Mouse (Mus musculus): ENCODE measurements around the gene Ehd1.

Ehd1 gene

DNA sequence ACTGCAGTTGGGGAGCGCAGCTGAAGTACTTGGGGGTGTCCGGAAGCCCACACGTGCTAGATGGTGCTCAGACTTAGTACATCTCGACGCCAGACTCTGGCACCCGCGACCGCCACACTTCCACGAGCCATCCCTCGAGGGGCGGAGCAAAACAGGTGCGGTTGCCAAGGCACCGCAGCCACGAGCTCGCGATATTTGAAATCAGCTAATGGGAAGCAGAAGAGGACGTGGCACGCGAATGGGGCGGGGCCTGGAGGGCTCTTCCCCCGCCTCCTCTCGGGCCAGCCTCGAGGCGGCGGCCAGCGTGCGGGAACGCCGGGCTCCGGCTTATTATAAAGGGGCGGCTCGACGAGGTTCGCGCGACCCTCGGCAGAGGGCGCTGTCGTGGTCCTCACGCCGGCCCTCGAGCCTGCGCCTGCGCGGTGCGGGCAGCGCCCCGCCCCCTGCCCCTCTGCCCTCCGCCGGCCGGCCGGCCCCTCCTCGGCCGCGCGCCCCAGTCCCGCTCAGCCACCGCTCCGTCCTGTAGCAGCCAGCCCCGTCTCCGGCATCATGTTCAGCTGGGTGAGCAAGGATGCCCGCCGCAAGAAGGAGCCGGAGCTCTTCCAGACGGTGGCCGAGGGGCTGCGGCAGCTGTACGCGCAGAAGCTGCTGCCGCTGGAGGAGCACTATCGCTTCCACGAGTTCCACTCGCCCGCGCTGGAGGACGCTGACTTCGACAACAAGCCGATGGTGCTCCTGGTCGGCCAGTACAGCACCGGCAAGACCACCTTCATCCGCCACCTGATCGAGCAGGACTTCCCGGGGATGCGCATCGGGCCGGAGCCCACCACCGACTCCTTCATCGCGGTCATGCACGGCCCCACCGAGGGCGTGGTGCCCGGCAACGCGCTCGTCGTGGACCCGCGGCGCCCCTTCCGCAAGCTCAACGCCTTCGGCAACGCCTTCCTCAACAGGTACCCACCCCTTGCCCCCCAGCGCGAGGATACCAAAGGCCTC, at the start of gene Ehd1:
Gene Ehd1 (plus strand): TSS at position 300 of the 996 bp plus-strand sequence.
- peak; percentile 95 to 96 for DNase-seq (ENCODE audit: low spot score in 2 of 2)

DNA sequence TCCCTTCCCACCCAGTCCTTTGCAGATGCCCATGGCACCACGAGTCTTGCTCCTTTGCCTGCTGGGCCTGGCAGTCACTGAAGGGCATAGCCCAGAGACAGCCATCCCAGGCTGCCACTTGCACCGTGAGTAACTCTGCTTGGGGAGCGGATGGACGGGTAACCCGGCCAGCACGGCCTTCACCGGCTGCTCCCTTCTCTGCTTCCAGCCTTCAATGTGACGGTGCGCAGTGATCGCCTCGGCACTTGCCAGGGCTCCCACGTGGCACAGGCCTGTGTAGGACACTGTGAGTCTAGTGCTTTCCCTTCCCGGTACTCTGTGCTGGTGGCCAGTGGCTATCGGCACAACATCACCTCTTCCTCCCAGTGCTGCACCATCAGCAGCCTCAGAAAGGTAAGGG, 49.8 kb upstream of the Ehd1 start:
- DNase-seq (ENCODE audit: low spot score in 2 of 2), result no peak

DNA sequence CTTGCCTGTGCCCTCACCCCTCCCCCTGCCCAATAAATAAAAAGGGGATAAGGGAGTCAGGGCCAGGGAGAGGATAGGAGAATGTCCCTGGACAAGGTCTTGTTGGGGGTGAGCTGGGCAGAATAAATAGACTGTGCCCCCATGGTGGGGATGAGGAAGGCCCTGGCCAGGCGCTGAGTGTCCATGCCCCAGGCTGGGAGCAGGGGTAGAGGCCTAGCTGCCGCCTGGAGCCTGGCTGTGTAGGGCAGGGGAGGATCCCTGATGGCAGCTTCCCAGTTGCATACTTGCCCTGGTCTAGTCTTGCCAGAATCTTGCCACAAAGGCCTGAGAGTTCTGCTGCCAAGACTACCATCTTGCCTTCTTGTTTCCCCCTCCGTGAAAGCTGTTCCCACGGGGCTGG, 48.7 kb upstream of the Ehd1 start:
- DNase-seq (ENCODE audit: low spot score in 2 of 2), result no peak

DNA sequence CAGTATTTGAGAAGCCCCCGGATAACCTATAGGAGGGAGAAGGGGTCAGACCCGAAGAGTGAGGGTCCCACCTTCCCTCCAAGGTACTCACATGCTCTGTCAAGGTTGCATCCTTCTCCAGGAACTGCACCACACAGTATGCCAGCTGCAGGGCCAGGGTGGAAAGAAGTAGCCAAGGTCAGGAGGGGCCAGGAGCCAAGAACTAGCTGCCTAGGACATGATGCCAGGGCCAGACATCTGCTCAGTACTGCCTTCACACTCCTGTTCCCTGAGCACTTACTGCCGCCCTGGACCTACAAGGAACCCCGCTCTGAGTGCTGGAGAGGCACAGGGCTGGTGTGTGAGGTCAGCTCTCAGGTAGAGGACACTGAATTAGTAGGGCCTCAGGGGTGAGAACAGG, 46.1 kb upstream of the Ehd1 start:
- DNase-seq (ENCODE audit: low spot score in 2 of 2), result no peak

DNA sequence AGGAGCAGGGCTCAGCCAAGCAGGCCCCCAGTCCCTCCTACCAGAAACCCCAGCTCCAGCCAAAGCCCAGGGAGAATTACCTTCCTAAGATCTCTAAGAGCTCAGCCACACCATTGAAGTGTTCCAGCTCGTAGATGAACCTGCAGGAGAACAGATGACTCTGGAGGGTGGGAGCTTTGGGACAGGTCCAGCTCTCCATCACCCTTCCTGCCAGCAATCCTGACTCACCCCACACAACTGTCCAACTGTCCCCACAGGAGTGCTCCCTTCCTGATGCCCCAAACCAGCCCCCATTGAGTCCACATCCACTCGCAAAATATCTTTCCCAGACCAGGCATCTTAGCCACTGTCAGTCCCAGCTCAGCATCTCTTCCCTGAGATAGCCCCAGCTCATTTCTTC, 45.5 kb upstream of the Ehd1 start:
- no peak for DNase-seq (ENCODE audit: low spot score in 2 of 2)

DNA sequence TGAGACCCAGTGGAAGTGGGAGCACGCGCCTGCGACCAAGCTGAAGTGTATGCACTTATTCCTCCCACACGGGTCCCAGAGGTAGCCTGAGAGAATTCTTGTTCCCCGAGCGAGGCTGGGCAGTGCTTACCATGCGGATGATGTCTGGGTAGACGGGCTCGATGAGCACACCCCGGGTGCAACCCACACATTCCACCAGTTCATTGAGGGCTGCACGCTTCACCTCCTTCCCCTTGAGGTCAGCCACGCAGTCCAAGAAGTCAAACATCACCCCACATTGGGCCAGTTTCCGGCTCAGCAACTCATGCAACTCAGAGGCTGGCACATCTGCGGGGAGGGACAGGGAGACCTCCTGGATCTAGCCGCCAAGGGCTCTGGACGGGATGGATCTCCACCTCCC, 42.9 kb upstream of the Ehd1 start:
- no peak for DNase-seq (ENCODE audit: low spot score in 2 of 2)

DNA sequence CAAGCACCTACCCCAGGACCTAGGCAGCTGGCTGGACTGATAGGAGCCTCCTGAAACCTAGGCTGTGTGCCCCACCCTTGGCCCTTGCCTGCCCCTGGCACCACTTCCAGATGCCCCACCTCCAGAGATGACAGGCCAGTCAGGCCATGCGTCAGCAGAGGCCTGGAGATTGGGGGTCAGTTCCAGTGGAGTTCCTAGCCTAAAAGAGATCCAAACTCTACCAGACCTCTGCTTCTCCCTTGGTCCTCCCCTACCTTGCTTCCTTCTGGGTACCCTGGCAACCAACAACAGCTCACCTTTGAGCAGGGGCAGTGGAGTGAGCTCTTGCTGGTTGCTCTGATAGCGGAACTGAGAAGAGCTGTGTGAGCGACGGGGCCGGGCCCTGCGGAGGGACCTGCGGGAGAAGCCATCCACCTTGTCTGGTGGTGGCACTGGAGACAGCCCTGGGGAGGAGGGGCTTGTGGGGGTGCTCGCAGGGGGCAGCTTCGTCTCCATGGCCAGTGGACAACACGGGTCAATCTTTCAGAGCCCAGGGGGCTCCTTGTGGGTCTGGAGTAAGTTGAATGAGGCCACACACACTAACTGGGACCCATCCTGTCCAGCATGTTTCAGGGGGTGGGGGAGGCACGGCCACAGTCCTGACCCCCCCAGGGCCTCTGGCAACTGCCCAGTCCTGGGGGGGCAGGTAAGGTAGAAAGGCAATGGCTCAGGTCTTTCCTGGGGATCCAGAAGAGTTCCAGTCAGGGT, 42.0 kb upstream of the Ehd1 start:
- no peak for DNase-seq (ENCODE audit: low spot score in 2 of 2)

DNA sequence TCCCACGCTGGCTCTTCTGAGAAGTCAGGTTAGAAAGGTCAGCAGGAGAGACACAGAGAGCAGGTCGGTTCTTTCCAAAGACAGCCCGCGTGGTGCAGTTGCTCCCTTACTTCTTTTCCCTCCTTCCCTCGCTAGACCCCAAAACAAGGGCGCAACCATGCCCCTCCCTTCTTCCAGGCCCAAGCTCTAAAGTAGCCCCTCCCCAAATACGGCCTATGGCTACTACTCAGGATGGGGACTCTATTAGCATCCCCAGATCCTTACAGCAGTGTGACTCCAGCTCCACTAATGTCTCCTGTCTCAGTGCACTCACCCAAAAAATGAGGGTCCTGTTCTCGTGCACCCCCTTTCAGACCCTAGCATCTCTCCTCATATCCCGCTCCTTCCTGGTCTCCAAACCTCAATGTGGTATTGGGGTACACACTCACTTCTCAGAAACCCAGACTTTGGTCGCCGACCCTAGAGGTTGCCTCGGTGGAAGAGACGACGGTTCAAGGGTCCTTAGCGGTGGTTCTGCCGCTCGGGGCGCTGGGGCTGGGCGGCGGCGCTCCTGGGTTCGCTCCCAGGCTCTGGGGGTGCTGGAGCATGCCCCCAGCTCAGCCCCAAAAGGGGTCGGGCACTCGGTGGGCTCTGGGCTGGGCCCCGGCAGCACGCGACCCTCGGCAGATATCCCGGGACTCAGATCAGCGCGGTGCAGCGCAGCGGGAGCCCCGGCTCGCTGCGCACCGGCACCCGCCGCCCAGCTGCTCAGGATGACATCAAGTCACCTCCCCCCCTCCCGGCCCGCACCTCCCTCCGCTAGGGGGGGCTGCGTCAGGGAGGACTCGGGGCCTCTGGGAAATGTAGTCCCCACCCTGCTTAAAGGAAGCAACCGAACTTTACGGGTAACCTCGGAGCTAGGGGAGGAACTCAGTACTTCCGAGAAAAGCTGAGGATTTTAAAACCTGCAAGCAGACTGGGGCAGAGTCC, 41.2 kb upstream of the Ehd1 start, which contains the start of gene Ppp2r5b:
Gene Ppp2r5b (minus strand): TSS at position 789 of the 969 bp plus-strand sequence.
- peak; percentile 90 to 92 for DNase-seq (ENCODE audit: low spot score in 2 of 2)

DNA sequence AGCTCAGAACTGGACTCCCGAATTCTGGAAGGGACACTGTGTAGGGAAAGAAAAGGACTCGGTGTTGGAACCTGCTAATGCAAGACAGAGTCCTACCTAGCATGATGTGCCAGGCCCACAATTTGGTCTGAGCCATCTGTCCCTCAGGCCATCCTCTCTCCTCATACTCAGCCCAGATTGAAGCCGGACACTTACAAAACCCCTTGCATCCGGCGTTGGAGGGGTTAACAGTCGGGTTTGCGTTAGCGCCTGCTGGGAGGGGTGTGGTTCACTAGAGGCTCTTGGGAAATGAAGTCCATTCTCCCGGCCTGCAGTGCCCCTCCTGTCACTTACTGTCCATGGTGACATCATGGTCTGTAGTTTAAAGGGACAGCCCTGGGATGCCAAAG, 40.5 kb upstream of the Ehd1 start:
- peak; percentile 89 to 94 for DNase-seq (ENCODE audit: low spot score in 2 of 2)

DNA sequence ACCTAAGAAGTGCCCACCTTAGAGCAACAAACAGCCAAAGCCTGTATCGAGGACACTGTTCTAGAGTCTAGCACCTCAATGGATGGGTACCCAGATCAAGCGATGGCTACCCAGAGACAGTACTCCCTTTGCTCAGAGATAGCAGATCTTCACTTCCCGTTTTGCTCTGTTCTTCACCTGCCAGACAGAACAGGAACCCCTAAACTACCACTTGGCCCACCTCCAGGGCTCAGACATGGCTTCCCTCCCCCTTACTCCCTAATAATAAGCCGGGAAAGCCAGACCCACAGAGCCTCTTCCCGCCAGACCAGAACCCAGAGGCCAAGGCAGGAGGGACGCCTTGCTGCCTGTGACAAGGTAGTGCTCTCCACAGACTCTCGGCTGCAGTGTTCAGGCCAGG, 39.7 kb upstream of the Ehd1 start:
- DNase-seq (ENCODE audit: low spot score in 2 of 2), result no peak

DNA sequence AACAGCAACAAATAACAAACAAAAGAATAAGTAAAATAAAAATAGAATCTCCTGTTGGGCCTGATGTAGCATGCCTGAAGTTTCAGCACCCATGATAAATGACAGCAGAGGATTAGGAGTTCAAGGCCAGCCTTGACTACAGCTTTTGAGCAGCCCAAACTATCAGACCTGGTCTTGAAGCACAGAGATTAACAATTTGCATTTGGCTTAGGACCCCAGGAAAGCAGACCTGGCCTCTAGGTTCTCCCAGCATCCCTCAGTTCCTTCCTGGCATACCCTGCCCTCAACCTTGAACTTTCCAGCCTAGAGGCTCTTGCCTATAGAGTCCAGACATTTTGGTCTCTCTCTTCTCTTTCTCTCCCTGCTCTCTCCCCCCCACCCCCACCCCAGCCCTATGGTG, 37.8 kb upstream of the Ehd1 start:
- no peak for DNase-seq (ENCODE audit: low spot score in 2 of 2)

DNA sequence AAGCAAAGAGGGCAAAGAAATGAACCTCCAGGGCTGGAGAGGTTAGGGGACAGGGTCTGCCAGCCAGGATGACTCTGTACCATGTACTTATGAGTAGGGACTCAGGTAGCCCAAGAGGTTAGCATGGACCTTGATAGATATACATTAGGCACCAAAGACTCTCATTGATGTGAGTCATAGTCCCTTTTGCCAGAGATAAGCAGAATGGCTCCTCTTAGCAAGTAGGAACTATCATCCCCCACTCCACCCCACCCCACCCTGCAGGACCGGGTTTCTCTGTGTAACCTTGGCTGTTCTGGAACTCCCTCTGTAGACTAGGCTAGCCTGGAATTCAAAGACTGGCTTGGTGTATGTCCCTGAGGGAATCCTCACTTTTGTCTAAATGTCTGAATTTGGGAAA, 36.4 kb upstream of the Ehd1 start:
- no peak for DNase-seq (ENCODE audit: low spot score in 2 of 2)

DNA sequence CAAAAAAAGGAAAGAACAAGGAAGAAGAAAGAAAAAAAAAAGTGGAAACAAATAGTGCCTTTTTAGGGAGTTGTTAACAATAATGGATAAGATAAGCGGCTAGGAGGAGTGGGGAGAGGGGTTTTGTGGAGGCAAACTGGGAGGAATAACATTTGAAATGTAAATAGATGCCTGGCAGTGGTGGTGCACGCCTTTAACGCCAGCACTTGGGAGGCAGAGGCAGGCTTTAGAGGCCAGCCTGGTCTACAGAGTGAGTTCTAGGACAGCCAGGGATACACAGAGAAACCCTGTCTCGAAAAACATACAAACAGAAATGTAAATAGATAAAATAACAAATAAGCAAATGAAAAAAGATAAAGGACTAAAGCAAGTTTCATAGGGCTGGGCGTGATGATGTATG, 35.8 kb upstream of the Ehd1 start:
- no peak for DNase-seq (ENCODE audit: low spot score in 2 of 2)

DNA sequence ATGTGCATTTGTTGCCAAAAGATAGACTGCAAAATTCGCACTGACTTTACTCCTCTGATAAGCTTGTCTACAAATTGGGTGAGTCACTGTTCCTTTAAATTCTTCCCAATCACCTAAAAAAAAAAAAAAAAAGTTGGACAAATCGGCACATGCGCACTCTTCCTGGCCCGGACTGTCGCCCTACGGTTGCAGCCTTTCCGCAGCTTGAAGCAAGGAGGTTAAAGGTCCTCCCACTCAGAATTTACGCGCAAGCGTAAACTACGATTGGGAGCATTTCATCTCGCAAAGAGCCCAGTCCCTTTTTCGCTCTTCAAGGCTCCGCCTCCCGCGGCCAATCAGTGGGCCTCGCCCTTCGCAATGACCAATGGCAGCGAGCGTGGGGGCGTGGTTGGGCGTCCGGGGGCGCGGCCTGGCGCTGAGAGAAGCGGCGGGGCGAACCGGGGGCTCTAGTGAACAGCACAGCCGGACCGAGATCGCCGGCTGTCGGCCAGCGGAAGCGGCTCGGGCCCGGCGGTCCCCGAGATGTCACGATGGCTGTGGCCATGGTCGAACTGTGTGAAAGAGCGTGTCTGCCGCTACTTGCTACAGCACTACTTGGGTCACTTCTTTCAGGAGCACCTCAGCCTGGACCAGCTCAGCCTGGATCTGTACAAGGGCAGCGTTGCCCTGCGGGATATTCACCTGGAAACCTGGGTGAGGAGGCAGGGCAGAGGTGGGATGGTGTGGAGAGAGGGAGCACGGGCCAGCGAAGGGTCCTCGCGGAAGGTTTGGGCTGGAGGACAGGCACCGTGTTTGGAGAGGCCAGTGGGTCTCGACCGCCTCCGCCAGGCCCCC, 35.0 kb upstream of the Ehd1 start, which contains the start of gene Atg2a:
Gene Atg2a (plus strand): TSS at position 395 of the 834 bp plus-strand sequence.
- DNase-seq (ENCODE audit: low spot score in 2 of 2), result peak; percentile 96 to 97

DNA sequence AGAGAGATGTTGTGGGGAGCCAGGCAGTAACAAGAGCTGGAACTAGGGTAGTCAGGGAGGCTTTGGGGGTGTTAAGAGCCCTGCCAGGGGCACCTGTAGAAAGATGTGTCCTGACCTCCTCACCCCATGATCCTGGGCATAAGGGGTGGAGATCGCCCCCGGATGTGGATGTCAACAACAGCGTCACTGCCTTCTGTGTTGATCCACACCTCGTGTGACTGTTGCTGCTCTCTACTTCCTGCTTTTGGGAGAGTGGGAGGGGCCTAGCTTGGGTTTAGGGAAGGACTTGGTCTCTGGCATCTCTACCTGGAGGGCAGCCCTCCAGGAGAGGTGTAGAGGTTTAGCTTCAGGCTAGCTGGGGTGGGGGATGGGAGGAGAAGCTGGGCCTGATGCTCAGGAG, 34.2 kb upstream of the Ehd1 start:
- DNase-seq (ENCODE audit: low spot score in 2 of 2), result no peak

DNA sequence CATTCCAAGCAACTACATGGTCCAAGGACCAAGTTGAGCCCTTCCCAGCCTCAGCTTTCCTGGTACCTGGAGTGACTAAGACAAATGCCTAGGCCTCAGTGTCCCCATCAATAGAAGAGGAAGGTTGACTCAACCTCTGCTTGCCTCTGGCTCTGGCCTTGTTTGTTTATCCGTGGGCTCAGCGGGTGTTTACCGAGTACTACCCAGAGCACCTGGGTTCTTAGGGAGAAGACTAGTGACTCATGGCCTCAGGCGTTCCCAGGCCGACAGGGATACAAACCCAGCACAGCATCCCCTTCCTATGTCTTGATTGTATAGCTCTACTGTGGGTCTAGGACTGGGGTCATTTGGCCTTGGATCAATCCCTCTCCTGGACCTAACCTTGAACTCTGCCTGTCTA, 33.3 kb upstream of the Ehd1 start:
- DNase-seq (ENCODE audit: low spot score in 2 of 2), result no peak

DNA sequence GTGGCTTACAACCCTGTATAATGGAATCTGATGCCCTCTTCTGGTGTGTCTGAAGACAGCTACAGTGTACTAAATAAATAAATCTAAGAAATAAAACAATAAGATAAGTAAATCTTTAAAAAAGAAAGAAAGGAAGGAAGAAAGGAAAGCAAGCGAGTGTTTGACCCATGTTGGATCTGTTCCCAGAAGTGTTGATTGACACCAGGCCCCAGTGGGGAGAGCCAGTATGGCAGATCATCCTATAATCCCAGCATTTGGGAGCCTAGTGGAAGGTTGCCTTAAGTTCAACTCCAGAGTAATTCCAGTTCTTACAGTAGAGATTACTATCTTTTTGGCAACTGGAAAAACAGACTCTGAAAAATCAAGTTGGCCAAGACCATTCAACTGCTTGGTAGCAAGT, 30.7 kb upstream of the Ehd1 start:
- no peak for DNase-seq (ENCODE audit: low spot score in 2 of 2)

DNA sequence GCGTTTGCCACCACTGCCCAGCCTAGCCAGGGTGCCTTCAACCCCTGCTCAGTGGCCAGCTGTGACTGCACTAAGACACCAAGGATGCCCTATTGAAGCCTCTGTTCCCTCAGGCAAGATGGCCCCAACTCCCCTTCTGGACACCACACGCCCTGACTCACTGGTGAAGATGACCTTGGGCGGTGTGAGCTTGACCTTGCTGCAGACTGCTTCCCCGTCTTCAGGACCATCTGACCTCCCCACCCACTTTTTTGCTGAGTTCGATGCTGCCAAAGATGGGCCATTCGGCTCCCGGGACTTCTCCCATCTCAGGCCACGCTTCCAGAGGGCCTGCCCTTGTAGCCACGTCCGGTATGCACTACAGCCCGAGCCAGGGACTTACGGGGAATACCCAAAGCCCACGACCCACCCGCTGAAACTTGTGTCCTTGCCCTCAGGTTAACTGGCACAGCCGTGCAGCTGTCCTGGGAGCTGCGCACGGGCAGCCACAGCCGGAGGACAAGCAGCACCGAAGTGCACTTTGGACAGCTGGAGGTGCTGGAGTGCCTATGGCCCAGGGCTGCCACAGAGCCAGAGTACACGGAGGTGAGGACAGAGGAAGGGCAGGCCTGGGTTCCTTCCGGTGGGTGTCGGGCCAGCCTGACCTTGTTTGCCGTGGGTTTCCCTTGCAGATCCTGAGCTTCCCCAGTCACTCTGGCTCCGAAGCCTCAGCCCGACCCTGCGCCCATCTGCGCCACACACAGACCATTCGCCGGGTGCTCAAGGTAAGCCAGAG, 28.8 kb upstream of the Ehd1 start:
- DNase-seq (ENCODE audit: low spot score in 2 of 2), result no peak

DNA sequence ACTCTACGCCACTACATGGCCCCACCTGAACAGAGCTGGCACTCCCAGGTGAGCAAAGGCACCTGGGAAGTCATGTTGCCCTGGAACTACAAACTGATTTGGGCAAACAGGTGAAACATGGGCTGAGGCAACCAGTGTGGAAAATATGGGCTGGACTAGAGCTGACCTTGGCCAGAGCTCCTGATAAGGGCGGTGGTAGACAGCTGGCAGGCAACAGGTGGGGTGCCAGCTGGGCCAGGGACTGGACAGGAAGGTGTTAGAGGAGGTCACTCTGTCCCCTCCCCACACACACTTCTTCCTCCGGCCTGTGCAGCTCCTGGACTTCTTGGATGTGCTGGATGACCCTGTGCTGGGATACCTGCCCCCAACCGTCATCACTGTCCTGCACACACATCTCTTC, 23.5 kb upstream of the Ehd1 start:
- DNase-seq (ENCODE audit: low spot score in 2 of 2), result no peak

DNA sequence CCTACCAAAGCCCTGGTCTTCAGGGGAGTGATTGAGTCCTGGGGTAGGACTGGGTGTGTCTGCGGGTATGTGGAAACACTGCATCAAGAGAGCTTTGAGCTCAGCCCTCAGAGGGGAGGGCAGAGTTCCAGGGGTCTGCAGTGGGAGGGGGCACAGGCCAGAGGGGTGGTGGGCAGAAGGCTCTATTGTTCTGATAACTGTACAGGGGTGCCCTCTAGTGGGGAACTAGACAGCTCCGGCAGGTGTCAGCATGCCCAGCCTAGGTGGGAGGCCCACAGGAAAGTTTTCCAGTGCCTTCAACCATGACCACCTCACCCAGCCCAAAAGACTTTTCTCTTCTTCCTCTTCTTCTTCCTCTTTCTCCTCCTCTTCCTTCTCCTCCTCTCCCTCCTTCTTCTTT, 16.1 kb upstream of the Ehd1 start:
- no peak for DNase-seq (ENCODE audit: low spot score in 2 of 2)

Measured in right cerebral cortex, postnatal 36 days (tissue).